16 mouse cellular contexts compared by ENCODE assay signal in the genomic region with DNA sequence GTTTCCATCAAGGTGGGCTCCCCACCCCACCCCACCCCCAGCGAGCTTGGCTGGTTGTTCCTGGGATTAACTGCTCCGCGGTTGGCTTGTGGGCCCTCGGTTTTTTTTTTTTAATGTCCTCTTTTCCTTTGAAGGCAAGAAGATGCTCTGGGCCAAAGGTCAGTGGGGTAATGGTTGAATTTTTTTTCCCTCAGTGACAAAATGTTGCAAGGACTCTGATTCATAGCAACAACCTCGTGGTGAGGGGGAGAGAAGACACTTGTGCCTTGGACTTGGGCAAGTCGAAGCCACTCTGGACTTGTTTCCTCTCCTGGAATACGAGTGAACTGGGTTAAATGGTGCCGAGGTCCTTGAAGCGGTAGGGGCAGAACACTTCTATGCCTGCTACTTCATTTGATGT. TPM values are rescaled to one million over a fixed set of nuclear protein-coding genes. Genes with fewer than 3 reads are reported as not detected.
DNase-seq lines count a peak whose midpoint lies in the region; ATAC-seq and TF ChIP-seq lines count a peak whose summit lies in the region.
"Had no signal": no experiment of that assay in that cellular context is flagged by ENCODE, and none has a peak within 500 bp of the region (broad histone marks: within the 10 kb centered on the region; RNA-seq: fewer than 3 reads in every experiment).

No protein-coding gene starts in this region.

- no peaks in the 10 kb centered on the region for H3K36me3 ChIP-seq in heart, embryonic 11.5 days (ENCODE audit: control insufficient read depth, insufficient read depth, low read length)
- no peaks in the 10 kb centered on the region for H3K36me3 ChIP-seq in lung, postnatal 0 days (ENCODE audit: insufficient read depth, low read length)
- H3K36me3 ChIP-seq: limb, embryonic 15.5 days had no signal

- no peak for TF ChIP-seq POLR2A in lung, adult 2 months (IDR thresholded peaks at IDR 0.05; ENCODE audit: borderline replicate concordance, extremely low read depth, low read depth, low read length)

- no peak overlapping the region for H3K4me3 ChIP-seq in heart, embryonic 11.5 days (ENCODE audit: low read depth, low read length)
- H3K4me3 ChIP-seq in lung, adult 2 months (replicated peaks; ENCODE audit: extremely low read depth, low read depth, low read length), result no peak overlapping the region
- H3K4me3 ChIP-seq in lung, postnatal 0 days (ENCODE audit: low read depth, low read length), result no peak overlapping the region
- H3K4me3 ChIP-seq: limb, embryonic 15.5 days had no signal

- intact Hi-C loops in heart, postnatal 14 days (cut with DNase I), result no loop called here

- H3K27ac ChIP-seq in heart, embryonic 11.5 days (ENCODE audit: low read depth, low read length), result no peak overlapping the region
- no peak overlapping the region for H3K27ac ChIP-seq in lung, postnatal 0 days (ENCODE audit: low read length)
- H3K27ac ChIP-seq: hindbrain, embryonic 14.5 days; limb, embryonic 15.5 days had no signal

- peak; percentile 37; the same call in 1 of the 2 replicates for TF ChIP-seq EP300 in lung, postnatal 0 days (IDR thresholded peaks at IDR 0.05)

- no peak overlapping the region for H3K9ac ChIP-seq in heart, embryonic 11.5 days (ENCODE audit: low read depth, low read length)
- H3K9ac ChIP-seq in lung, postnatal 0 days (replicated peaks; ENCODE audit: low read depth), result no peak overlapping the region
- H3K9ac ChIP-seq: hindbrain, embryonic 14.5 days; limb, embryonic 15.5 days had no signal

- H3K27me3 ChIP-seq in heart, embryonic 11.5 days (ENCODE audit: control insufficient read depth, insufficient read depth, low read length), result peaks cover 85% of the 10 kb centered on the region
- H3K27me3 ChIP-seq in lung, postnatal 0 days (replicated peaks; ENCODE audit: insufficient read depth, low read length), result peaks cover 34% of the 10 kb centered on the region; the same call in 1 of the 2 replicates

- H3K9me3 ChIP-seq in heart, embryonic 11.5 days (replicated peaks; ENCODE audit: control insufficient read depth, low read length), result no peaks in the 10 kb centered on the region
- no peaks in the 10 kb centered on the region for H3K9me3 ChIP-seq in lung, postnatal 0 days (ENCODE audit: low read length)
- H3K9me3 ChIP-seq: limb, embryonic 15.5 days had no signal

- H3K4me2 ChIP-seq in heart, embryonic 11.5 days, result peak overlapping the region; percentile 39; the same call in 1 of the 2 replicates
- no peak overlapping the region for H3K4me2 ChIP-seq in lung, postnatal 0 days (replicated peaks; ENCODE audit: low read depth, low read length)
- H3K4me2 ChIP-seq: hindbrain, embryonic 14.5 days; limb, embryonic 15.5 days had no signal

- no peak for ATAC-seq in heart, embryonic 11.5 days (replicated peaks; ENCODE audit: insufficient number of reproducible peaks, low FRiP score, low TSS enrichment)
- ATAC-seq in lung, postnatal 0 days, result peak; percentile 23; the same call in 1 of the 2 replicates
- ATAC-seq: forebrain, embryonic 14.5 days; intestine, postnatal 0 days had no signal

- H3K4me1 ChIP-seq in heart, embryonic 11.5 days (ENCODE audit: control insufficient read depth, insufficient read depth, low read length), result peaks cover 39% of the 10 kb centered on the region
- H3K4me1 ChIP-seq in lung, adult 2 months (ENCODE audit: control insufficient read depth, insufficient read depth, low read length), result 0 out of 2 replicates have a peak, but pooled peaks cover 2% of the 10 kb centered on the region
- H3K4me1 ChIP-seq in lung, postnatal 0 days (ENCODE audit: insufficient read depth, low read depth, low read length), result peaks cover 3% of the 10 kb centered on the region; the same call in 1 of the 2 replicates

- DNase-seq in heart, postnatal 14 days, result no peak
- peak; percentile 37 to 60 for DNase-seq in lung, adult 18-20 months
- DNase-seq in lung, adult 2 months, result no peak
- peak; percentile 81 for DNase-seq in lung, postnatal 0 days (ENCODE audit: low spot score)
- peak; percentile 64 for DNase-seq in yolk sac, embryonic 10.5 days (ENCODE audit: low spot score)
- no peak for DNase-seq in thymus, postnatal 25 days
- DNase-seq: cerebellum, adult 11 months; cerebellum, postnatal 25 days; layer of hippocampus, postnatal 36 days; right cerebral cortex, postnatal 25 days; thymus, postnatal 14 days had no signal

- 8% methylated on average over 9 of the region's 9 CpGs for WGBS in heart, embryonic 11.5 days (ENCODE audit: insufficient replicate concordance)
- WGBS in lung, adult 2 months, result 24% methylated on average over 9 of the region's 9 CpGs
- 18% methylated on average over 9 of the region's 9 CpGs for WGBS in lung, postnatal 0 days

- TF ChIP-seq CTCF in lung, adult 2 months (IDR thresholded peaks at IDR 0.05; ENCODE audit: insufficient read depth, low read length), result no peak
- no peak for TF ChIP-seq CTCF in lung, postnatal 0 days (IDR thresholded peaks at IDR 0.05)

RNA-seq across cellular contexts. Expression of a gene that starts 34.5 kb away (rescaled TPM):
- 9.3 and 11.4 TPM in 2 replicates for polyA plus RNA-seq in heart, embryonic 11.5 days (2014; fragmentation: Nextera tagmentation; extraction: Ambion mirVana)
- total RNA-seq in heart, postnatal 14 days (2021), result 10 to 100 TPM; 24.4 to 29.0 TPM
- 55.1 and 59.1 TPM in 2 replicates for polyA plus RNA-seq in lung, adult 2 months (2012; rRNA removed)
- 16.2 and 16.3 TPM in 2 replicates for polyA plus RNA-seq in lung, postnatal 0 days (2015; fragmentation: Nextera tagmentation; extraction: Ambion mirVana)

Comparison
In these comparisons a context has a peak if more than half of its experiments do, and no peak if none do; other contexts are left out.
1. DNase-seq: peak in lung, adult 18-20 months (2 of 2), lung, postnatal 0 days (single experiment) and yolk sac, embryonic 10.5 days (single experiment); none in heart, postnatal 14 days (0 of 2), lung, adult 2 months (single experiment) and thymus, postnatal 25 days (single experiment).